Mouse (Mus musculus) splenic B cell, adult 2 months (primary cell): ENCODE results near the gene Izumo4.

Source experiments
- DNase-seq: peaks from one replicate; pipeline ENCODE4 v3.0.0-alpha.2; 2011; ENCODE audit warnings: low read depth, low spot score
- H3K27me3 ChIP-seq: 2 replicates; pipeline ENCODE4 v1.6.1; 2012; ENCODE audit warnings: mild to moderate bottlenecking, low read length, moderate library complexity, mixed read lengths; ENCODE audit not compliant: control insufficient read depth, poor library complexity, insufficient read depth, severe bottlenecking
- H3K36me3 ChIP-seq: 2 replicates; pipeline ENCODE4 v1.6.1; 2012; ENCODE audit warnings: mild to moderate bottlenecking, low read length, moderate library complexity, mixed read lengths; ENCODE audit not compliant: control insufficient read depth, poor library complexity, insufficient read depth, severe bottlenecking

Gene Izumo4

DNA sequence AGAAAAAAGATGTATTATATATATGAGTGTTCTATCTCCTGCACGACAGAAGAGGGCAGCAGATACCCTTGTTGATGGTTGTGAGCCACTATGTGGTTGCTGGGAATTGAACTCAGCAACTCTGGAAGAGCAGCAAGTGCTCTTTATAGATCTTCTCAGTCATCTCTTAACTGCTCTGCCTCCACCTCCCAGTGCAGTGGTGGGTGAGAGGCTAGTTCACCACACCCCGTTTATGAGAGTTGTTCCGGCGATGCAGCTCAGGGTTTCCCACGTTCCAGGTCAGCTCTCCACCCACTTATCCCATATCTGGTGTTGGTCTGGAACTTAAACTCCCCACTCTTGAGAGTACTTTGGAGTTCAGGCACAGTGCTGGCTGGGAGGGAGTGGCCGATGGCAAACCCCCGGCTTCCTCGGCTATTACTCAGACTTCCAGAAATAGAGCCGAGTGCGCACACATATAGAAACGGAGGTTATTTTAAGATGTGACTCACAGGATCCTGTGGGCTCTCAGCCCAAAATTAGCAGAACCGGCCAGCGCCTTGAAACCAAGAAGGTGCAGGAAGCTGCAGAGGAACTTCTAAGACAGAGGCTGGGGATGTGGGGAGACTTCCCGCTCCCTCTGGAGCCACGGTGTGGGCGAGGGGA, 49.3 kb downstream of the Izumo4 start:
- DNase-seq = peak; percentile 76
- Histone ChIP-seq H3K36me3 (no peaks in the 10 kb centered on the region), H3K27me3 (no peaks in the 10 kb centered on the region)

DNA sequence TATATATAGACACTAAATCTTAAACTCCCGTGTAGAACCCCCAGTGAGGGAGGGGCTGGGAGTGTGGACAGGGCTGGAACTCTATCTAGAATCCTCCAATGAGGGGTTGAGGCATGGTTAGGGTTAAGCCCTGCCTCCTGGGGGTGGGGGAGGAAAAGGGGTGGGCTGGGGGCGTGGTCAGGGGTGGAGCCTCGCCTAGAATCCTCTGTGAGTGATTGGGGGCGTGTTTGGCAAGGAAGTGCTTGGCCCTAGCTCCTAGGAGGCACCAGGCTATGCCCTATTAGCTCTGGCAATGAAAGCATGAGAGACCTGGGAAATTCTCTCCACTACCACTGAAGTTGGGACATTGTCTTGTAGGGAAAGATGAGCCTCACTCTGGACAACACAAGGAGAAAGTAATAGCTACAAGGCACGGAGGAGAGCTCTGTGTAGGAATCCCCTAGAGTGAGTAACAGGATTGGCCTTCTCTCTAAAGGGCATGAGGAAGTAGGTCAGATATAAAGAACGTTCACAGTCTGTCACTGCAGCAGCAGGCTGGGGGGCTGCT, 50.2 kb downstream of the Izumo4 start:
- peak; percentile 75 for DNase-seq
- H3K27me3 ChIP-seq = no peaks in the 10 kb centered on the region
- no peaks in the 10 kb centered on the region for H3K36me3 ChIP-seq

DNA sequence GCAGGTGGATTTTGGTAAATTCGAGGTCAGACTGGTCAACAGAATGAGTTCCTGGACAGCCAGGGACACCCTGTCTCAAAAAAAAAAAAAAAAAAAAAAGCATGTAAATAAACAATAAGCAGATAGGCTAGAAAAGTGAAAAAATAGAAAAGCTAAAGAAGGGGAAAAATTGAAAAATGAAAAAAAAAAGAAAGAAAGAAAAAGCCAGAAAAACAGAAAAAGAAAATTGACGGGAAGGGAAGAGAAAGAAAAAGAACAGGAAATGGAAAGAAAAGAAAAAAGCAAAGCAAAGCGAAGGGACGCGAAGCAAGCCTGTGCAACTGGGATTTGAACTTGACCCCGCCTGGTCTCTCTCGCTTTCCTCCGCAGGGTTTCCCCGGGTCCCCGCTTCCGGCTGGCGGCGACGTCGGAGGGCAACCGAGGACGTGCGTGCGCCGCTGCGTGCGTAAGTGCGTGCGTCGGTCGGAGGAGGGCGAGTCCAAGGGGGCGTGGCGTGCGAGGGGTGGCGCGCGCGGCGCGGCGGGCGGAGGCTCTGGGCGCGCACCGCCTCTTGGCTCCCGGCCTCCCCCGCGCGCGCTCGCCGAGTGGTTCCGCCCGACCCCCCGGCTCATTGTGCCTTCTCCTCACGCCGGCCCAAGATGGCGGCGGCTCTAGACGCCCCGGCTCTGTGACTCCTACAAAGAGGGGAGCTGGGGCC, 52.8 kb downstream of the Izumo4 start, which contains the start of gene Dot1l:
Dot1l (plus strand) TSS at position 613 of the 697 bp plus-strand sequence.
- no peaks in the 10 kb centered on the region for H3K27me3 ChIP-seq
- H3K36me3 ChIP-seq = no peaks in the 10 kb centered on the region
- DNase-seq = peak; percentile 99
